Mouse (Mus musculus) retina, adult 2 months (tissue): Measurements from ENCODE around the gene Drc3.

Experiments used
- DNase-seq: peaks from one replicate; pipeline ENCODE4 v3.0.0-alpha.2; 2012; ENCODE audit warnings: low read depth, low spot score

Drc3 gene

GRCm38 (mm10) chr11:60335771-60336170 lies 17.4 kb upstream of the Drc3 start:
- no peak for DNase-seq

- no peak for DNase-seq
These were observed 14.8 kb upstream of the Drc3 start for GRCm38 (mm10) chr11:60338291-60338690.

GRCm38 (mm10) chr11:60339361-60339760 lies 13.8 kb upstream of the Drc3 start:
- no peak for DNase-seq

- no peak for DNase-seq
These were observed 7.3 kb upstream of the Drc3 start for GRCm38 (mm10) chr11:60345868-60346267.

- DNase-seq: no peak
These were observed 6.6 kb upstream of the Drc3 start for GRCm38 (mm10) chr11:60346537-60346936.

- DNase-seq: no peak
These were observed 1.7 kb upstream of the Drc3 start for GRCm38 (mm10) chr11:60351388-60351787.

GRCm38 (mm10) chr11:60351925-60352371 lies 1.2 kb upstream of the Drc3 start:
- DNase-seq: no peak

- no peak for DNase-seq
These were observed 2.8 kb downstream of the Drc3 start for GRCm38 (mm10) chr11:60355952-60356351.

- no peak for DNase-seq
These were observed 4.0 kb downstream of the Drc3 start for GRCm38 (mm10) chr11:60357116-60357515.

GRCm38 (mm10) chr11:60358548-60358947 lies 5.4 kb downstream of the Drc3 start:
- no peak for DNase-seq

GRCm38 (mm10) chr11:60359138-60359537 lies 6.0 kb downstream of the Drc3 start:
- DNase-seq: no peak

GRCm38 (mm10) chr11:60359936-60360335 lies 6.8 kb downstream of the Drc3 start:
- no peak for DNase-seq

- DNase-seq: no peak
These were observed 7.6 kb downstream of the Drc3 start for GRCm38 (mm10) chr11:60360631-60361201.

GRCm38 (mm10) chr11:60366239-60367019 lies 13.3 kb downstream of the Drc3 start:
- no peak for DNase-seq

GRCm38 (mm10) chr11:60367256-60367655 lies 14.1 kb downstream of the Drc3 start:
- DNase-seq: no peak

- no peak for DNase-seq
These were observed 15.8 kb downstream of the Drc3 start for GRCm38 (mm10) chr11:60368909-60369308.

- no peak for DNase-seq
These were observed 16.3 kb downstream of the Drc3 start for GRCm38 (mm10) chr11:60369448-60369847.

- DNase-seq: no peak
These were observed 17.3 kb downstream of the Drc3 start for GRCm38 (mm10) chr11:60370431-60370830.

- DNase-seq: no peak
These were observed 21.4 kb downstream of the Drc3 start for GRCm38 (mm10) chr11:60374481-60374880.

- DNase-seq: no peak
These were observed 30.4 kb downstream of the Drc3 start for GRCm38 (mm10) chr11:60383518-60383917.

GRCm38 (mm10) chr11:60384762-60385421 lies 31.8 kb downstream of the Drc3 start:
- DNase-seq: no peak

GRCm38 (mm10) chr11:60385946-60386345 lies 32.8 kb downstream of the Drc3 start:
- no peak for DNase-seq

- no peak for DNase-seq
These were observed 34.8 kb downstream of the Drc3 start for GRCm38 (mm10) chr11:60387944-60388343.
